Comparison of ENCODE assay signal across 19 mouse cellular contexts in genomic region chr5:113618716-113619115, GRCm38 (mm10). TPM values are rescaled to one million over a fixed set of nuclear protein-coding genes. Genes with fewer than 3 reads are reported as not detected.
A peak's percentile ranks its signal among the peaks of the same experiment; 100 is the strongest.
DNase-seq lines count a peak whose midpoint lies in the region; ATAC-seq lines count a peak whose summit lies in the region.
"Had no signal": no experiment of that assay in that cellular context is flagged by ENCODE, and none has a peak within 500 bp of the region (broad histone marks: within the 10 kb centered on the region; RNA-seq: fewer than 3 reads in every experiment).

No protein-coding gene starts in this region.

- no peak overlapping the region for H3K4me3 ChIP-seq in hindbrain, embryonic 12.5 days
- H3K4me3 ChIP-seq: embryonic facial prominence, embryonic 13.5 days; forebrain, embryonic 13.5 days; gastrocnemius, adult 2 months; heart, embryonic 12.5 days; hindbrain, embryonic 10.5 days; hindbrain, embryonic 15.5 days had no signal

- no peaks in the 10 kb centered on the region for H3K9me3 ChIP-seq in hindbrain, embryonic 12.5 days (replicated peaks)
- H3K9me3 ChIP-seq: embryonic facial prominence, embryonic 13.5 days; forebrain, embryonic 13.5 days; heart, embryonic 12.5 days; hindbrain, embryonic 10.5 days; hindbrain, embryonic 15.5 days had no signal

- H3K36me3 ChIP-seq in hindbrain, embryonic 12.5 days, result no peaks in the 10 kb centered on the region
- H3K36me3 ChIP-seq: heart, embryonic 12.5 days; hindbrain, embryonic 10.5 days; hindbrain, embryonic 15.5 days had no signal

- no peaks in the 10 kb centered on the region; the same call in 1 of the 2 replicates for H3K27me3 ChIP-seq in hindbrain, embryonic 12.5 days
- H3K27me3 ChIP-seq: embryonic facial prominence, embryonic 13.5 days; hindbrain, embryonic 15.5 days had no signal

- 82% methylated on average over 4 of the region's 4 CpGs for WGBS in hindbrain, embryonic 12.5 days

- DNase-seq in retina, postnatal 1 day, result peak; percentile 26
- no peak for DNase-seq in retina, embryonic 14.5 days (ENCODE audit: low spot score)
- DNase-seq in cerebellum, adult 8-10 months, result peak; percentile 62
- DNase-seq in cerebellum, postnatal 14 days, result peak; percentile 68 to 71
- no peak for DNase-seq in lung, postnatal 10 days
- DNase-seq in left cerebral cortex, adult 9 months (ENCODE audit: low spot score in 2 of 2), result no peak
- DNase-seq: adrenal gland, adult 8-10 months; adrenal gland, postnatal 36 days; forebrain, postnatal 0 days; gastrocnemius, adult 2 months; gastrocnemius, postnatal 25 days; kidney, adult 2 months had no signal

- H3K27ac ChIP-seq in hindbrain, embryonic 12.5 days, result no peak overlapping the region
- H3K27ac ChIP-seq: embryonic facial prominence, embryonic 13.5 days; forebrain, embryonic 13.5 days; gastrocnemius, adult 2 months; hindbrain, embryonic 15.5 days had no signal

- no peak overlapping the region for H3K4me2 ChIP-seq in hindbrain, embryonic 12.5 days (replicated peaks)
- H3K4me2 ChIP-seq: embryonic facial prominence, embryonic 13.5 days; forebrain, embryonic 13.5 days; heart, embryonic 12.5 days; hindbrain, embryonic 15.5 days had no signal

- ATAC-seq in hindbrain, embryonic 12.5 days (ENCODE audit: low FRiP score), result no peak
- ATAC-seq: forebrain, embryonic 13.5 days; forebrain, postnatal 0 days; intestine, embryonic 16.5 days had no signal

- peaks cover 10% of the 10 kb centered on the region for H3K4me1 ChIP-seq in hindbrain, embryonic 12.5 days

- no peak overlapping the region for H3K9ac ChIP-seq in hindbrain, embryonic 12.5 days
- H3K9ac ChIP-seq: embryonic facial prominence, embryonic 13.5 days; forebrain, embryonic 13.5 days; forebrain, postnatal 0 days; heart, embryonic 12.5 days; hindbrain, embryonic 15.5 days had no signal

RNA-seq across cellular contexts. Expression of gene Cmklr1, which starts 31.5 kb away (rescaled TPM):
- 2.0 and 2.1 TPM in 2 replicates for polyA plus RNA-seq in hindbrain, embryonic 12.5 days (2016; fragmentation: Nextera tagmentation; extraction: Ambion mirVana)

Comparison
In these comparisons a context has a peak if more than half of its experiments do, and no peak if none do; other contexts are left out.
1. DNase-seq: peak in retina, postnatal 1 day (single experiment), cerebellum, adult 8-10 months (single experiment) and cerebellum, postnatal 14 days (2 of 2); none in retina, embryonic 14.5 days (single experiment), lung, postnatal 10 days (single experiment) and left cerebral cortex, adult 9 months (0 of 2).